Mouse (Mus musculus): Measurements from ENCODE around the gene Gpi1.

DNA sequence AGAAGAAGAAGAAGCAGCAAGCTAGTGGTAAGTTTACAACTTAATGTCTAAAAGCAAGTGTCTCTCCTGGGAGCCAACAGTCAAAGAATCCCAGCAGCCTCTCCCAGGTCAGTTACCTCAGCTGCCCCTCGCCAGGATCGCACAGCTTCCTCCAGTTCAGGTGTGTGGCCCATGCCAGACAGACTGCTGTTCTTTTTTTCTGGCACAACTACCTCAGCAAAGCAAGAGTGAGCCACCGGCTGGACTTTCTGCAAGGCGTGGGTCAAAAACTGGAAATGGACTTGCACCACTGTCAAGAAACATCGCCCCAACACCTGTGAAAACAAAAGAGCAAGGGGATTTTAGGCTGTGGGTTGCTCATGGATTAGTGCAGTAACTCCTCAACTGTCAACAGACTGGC is 33.3 kb upstream of the Gpi1 start:
- no peak for TF ChIP-seq CTCF (IDR thresholded peaks at IDR 0.05; ENCODE audit: borderline replicate concordance, extremely low read depth, insufficient read depth, insufficient read length)
- TF ChIP-seq POLR2A (IDR thresholded peaks at IDR 0.05; ENCODE audit: borderline replicate concordance, extremely low read depth, insufficient read depth, insufficient read length, poor library complexity, severe bottlenecking) = no peak

Data from brain, embryonic 14.5 days (tissue).